ENCODE assay signal across 8 mouse cellular contexts in genomic region chr5:142384911-142385660, GRCm38 (mm10). TPM values are rescaled to one million over a fixed set of nuclear protein-coding genes. Genes with fewer than 3 reads are reported as not detected.
DNase-seq lines count a peak whose midpoint lies in the region; ATAC-seq and TF ChIP-seq lines count a peak whose summit lies in the region.

No protein-coding gene starts in this region.

- H3K36me3 ChIP-seq in lung, postnatal 0 days (ENCODE audit: insufficient read depth, low read length), result no peaks in the 10 kb centered on the region
- H3K36me3 ChIP-seq in forebrain, embryonic 13.5 days (ENCODE audit: poor library complexity, severe bottlenecking), result no peaks in the 10 kb centered on the region
- H3K36me3 ChIP-seq in hindbrain, embryonic 11.5 days (ENCODE audit: control insufficient read depth, insufficient read depth, low read length), result no peaks in the 10 kb centered on the region
- H3K36me3 ChIP-seq in midbrain, embryonic 13.5 days, result no peaks in the 10 kb centered on the region
- H3K36me3 ChIP-seq in stomach, embryonic 16.5 days (ENCODE audit: control insufficient read depth, insufficient read depth, low read length), result no peaks in the 10 kb centered on the region

- H3K9me3 ChIP-seq in lung, postnatal 0 days (ENCODE audit: low read length), result no peaks in the 10 kb centered on the region
- H3K9me3 ChIP-seq in forebrain, embryonic 13.5 days (replicated peaks), result no peaks in the 10 kb centered on the region
- H3K9me3 ChIP-seq in hindbrain, embryonic 11.5 days (ENCODE audit: control insufficient read depth, low read length), result no peaks in the 10 kb centered on the region
- H3K9me3 ChIP-seq in midbrain, embryonic 13.5 days, result no peaks in the 10 kb centered on the region
- no peaks in the 10 kb centered on the region for H3K9me3 ChIP-seq in stomach, embryonic 16.5 days (replicated peaks; ENCODE audit: control insufficient read depth, low read length)

- H3K4me1 ChIP-seq in lung, postnatal 0 days (ENCODE audit: insufficient read depth, low read depth, low read length), result 0 out of 2 replicates have a peak, but pooled peaks cover 9% of the 10 kb centered on the region
- peaks cover 41% of the 10 kb centered on the region for H3K4me1 ChIP-seq in forebrain, embryonic 13.5 days
- H3K4me1 ChIP-seq in hindbrain, embryonic 11.5 days (replicated peaks; ENCODE audit: control insufficient read depth, insufficient read depth, low read length), result peaks cover 14% of the 10 kb centered on the region
- H3K4me1 ChIP-seq in midbrain, embryonic 13.5 days (replicated peaks), result peaks cover 33% of the 10 kb centered on the region
- H3K4me1 ChIP-seq in stomach, embryonic 16.5 days (ENCODE audit: control insufficient read depth, insufficient read depth, low read length), result peaks cover 25% of the 10 kb centered on the region

- H3K27me3 ChIP-seq in lung, postnatal 0 days (replicated peaks; ENCODE audit: insufficient read depth, low read length), result no peaks in the 10 kb centered on the region
- H3K27me3 ChIP-seq in forebrain, embryonic 13.5 days, result no peaks in the 10 kb centered on the region
- no peaks in the 10 kb centered on the region for H3K27me3 ChIP-seq in hindbrain, embryonic 11.5 days (ENCODE audit: control insufficient read depth, insufficient read depth, low read length)
- H3K27me3 ChIP-seq in midbrain, embryonic 13.5 days, result no peaks in the 10 kb centered on the region
- no peaks in the 10 kb centered on the region for H3K27me3 ChIP-seq in stomach, embryonic 16.5 days (ENCODE audit: control insufficient read depth, insufficient read depth, low read length)

- H3K4me3 ChIP-seq in lung, postnatal 0 days (ENCODE audit: low read depth, low read length), result no peak overlapping the region
- no peak overlapping the region for H3K4me3 ChIP-seq in forebrain, embryonic 13.5 days
- H3K4me3 ChIP-seq in hindbrain, embryonic 11.5 days (ENCODE audit: low read depth, low read length), result no peak overlapping the region
- H3K4me3 ChIP-seq in midbrain, embryonic 13.5 days (replicated peaks), result no peak overlapping the region
- H3K4me3 ChIP-seq in stomach, embryonic 16.5 days (replicated peaks; ENCODE audit: low read length), result no peak overlapping the region

- TF ChIP-seq EP300 in lung, postnatal 0 days (IDR thresholded peaks at IDR 0.05), result no peak

- 45% methylated on average over 23 of the region's 23 CpGs for WGBS in lung, postnatal 0 days
- WGBS in forebrain, embryonic 13.5 days, result 14% methylated on average over 22 of the region's 23 CpGs
- 27% methylated on average over 23 of the region's 23 CpGs for WGBS in hindbrain, embryonic 11.5 days
- WGBS in midbrain, embryonic 13.5 days, result 19% methylated on average over 23 of the region's 23 CpGs
- 31% methylated on average over 22 of the region's 23 CpGs for WGBS in stomach, embryonic 16.5 days

- peak; percentile 11; the same call in 1 of the 2 replicates for ATAC-seq in lung, postnatal 0 days
- ATAC-seq in forebrain, embryonic 13.5 days, result no peak
- no peak; the same call in 1 of the 2 replicates for ATAC-seq in hindbrain, embryonic 11.5 days (ENCODE audit: low FRiP score)
- ATAC-seq in midbrain, embryonic 13.5 days, result no peak
- ATAC-seq in stomach, embryonic 16.5 days (ENCODE audit: insufficient read depth, low FRiP score), result no peak
- no peak for ATAC-seq in activated CD4-positive, CD25-positive, alpha-beta regulatory T cell, adult 4 months

- 0 out of 2 replicates have a peak overlapping the region, but pooled peaks have one; percentile 14 for H3K27ac ChIP-seq in lung, postnatal 0 days (ENCODE audit: low read length)
- peak overlapping the region; percentile 57; the same call in 1 of the 2 replicates for H3K27ac ChIP-seq in forebrain, embryonic 13.5 days
- peak overlapping the region; percentile 85 for H3K27ac ChIP-seq in hindbrain, embryonic 11.5 days (ENCODE audit: low read depth, low read length)
- peak overlapping the region; percentile 68 for H3K27ac ChIP-seq in midbrain, embryonic 13.5 days
- peak overlapping the region; percentile 74 for H3K27ac ChIP-seq in stomach, embryonic 16.5 days (ENCODE audit: low read length)

- no peak for TF ChIP-seq CTCF in lung, postnatal 0 days (IDR thresholded peaks at IDR 0.05)

- no peak overlapping the region for H3K4me2 ChIP-seq in lung, postnatal 0 days (replicated peaks; ENCODE audit: low read depth, low read length)
- H3K4me2 ChIP-seq in forebrain, embryonic 13.5 days, result peak overlapping the region; percentile 39
- H3K4me2 ChIP-seq in hindbrain, embryonic 11.5 days (replicated peaks; ENCODE audit: low read depth, low read length), result no peak overlapping the region; the same call in 1 of the 2 replicates
- H3K4me2 ChIP-seq in midbrain, embryonic 13.5 days (replicated peaks), result peak overlapping the region; percentile 29; the same call in 1 of the 2 replicates
- H3K4me2 ChIP-seq in stomach, embryonic 16.5 days (ENCODE audit: low read depth, low read length), result 0 out of 2 replicates have a peak overlapping the region, but pooled peaks have one; percentile 11

- no peak overlapping the region for H3K9ac ChIP-seq in lung, postnatal 0 days (replicated peaks; ENCODE audit: low read depth)
- H3K9ac ChIP-seq in forebrain, embryonic 13.5 days, result peak overlapping the region; percentile 45; the same call in 1 of the 2 replicates
- peak overlapping the region; percentile 17 for H3K9ac ChIP-seq in hindbrain, embryonic 11.5 days (ENCODE audit: low read depth, low read length)
- peak overlapping the region; percentile 48 for H3K9ac ChIP-seq in midbrain, embryonic 13.5 days (replicated peaks)
- peak overlapping the region; percentile 27; the same call in 1 of the 2 replicates for H3K9ac ChIP-seq in stomach, embryonic 16.5 days (ENCODE audit: low read length)

- DNase-seq in lung, postnatal 0 days (ENCODE audit: low spot score), result peak; percentile 55
- DNase-seq in lung, postnatal 25 days (ENCODE audit: low spot score), result no peak
- peak; percentile 61 for DNase-seq in hindbrain, embryonic 11.5 days (ENCODE audit: low spot score)
- DNase-seq in urinary bladder, postnatal 14 days (ENCODE audit: low spot score), result no peak

RNA-seq across cellular contexts. Expression of gene Foxk1, which starts 16.2 kb away (rescaled TPM):
- polyA plus RNA-seq in lung, postnatal 0 days (2015; fragmentation: Nextera tagmentation; extraction: Ambion mirVana), result 4.3 and 5.1 TPM in 2 replicates
- 3.1 and 3.3 TPM in 2 replicates for polyA plus RNA-seq in forebrain, embryonic 13.5 days (2015; fragmentation: Nextera tagmentation; extraction: Ambion mirVana)
- polyA plus RNA-seq in hindbrain, embryonic 11.5 days (2014; fragmentation: Nextera tagmentation; extraction: Ambion mirVana), result 4.0 and 4.1 TPM in 2 replicates
- polyA plus RNA-seq in midbrain, embryonic 13.5 days (2015; fragmentation: Nextera tagmentation; extraction: Ambion mirVana), result 4.8 and 5.1 TPM in 2 replicates
- polyA plus RNA-seq in stomach, embryonic 16.5 days (2015; fragmentation: Nextera tagmentation; extraction: Ambion mirVana), result 3.5 and 3.7 TPM in 2 replicates
- 10 to 100 TPM in 1 of 2 experiments, 1 to 10 TPM in 1; 9.4 to 13.3 TPM for polyA plus RNA-seq in activated CD4-positive, CD25-positive, alpha-beta regulatory T cell, adult 4 months (2017; shearing (Covaris generic))

Comparison
In these comparisons a context has a peak if more than half of its experiments do, and no peak if none do; other contexts are left out.
1. DNase-seq: peak in lung, postnatal 0 days (single experiment) and hindbrain, embryonic 11.5 days (single experiment); none in lung, postnatal 25 days (single experiment) and urinary bladder, postnatal 14 days (single experiment).
2. H3K27ac ChIP-seq: peak in every context shown above with its lines; median percentile 85 in hindbrain, embryonic 11.5 days; 74 in stomach, embryonic 16.5 days; 68 in midbrain, embryonic 13.5 days; 57 in forebrain, embryonic 13.5 days; 14 in lung, postnatal 0 days.
3. H3K4me2 ChIP-seq: peak in forebrain, embryonic 13.5 days (single experiment), midbrain, embryonic 13.5 days (single experiment) and stomach, embryonic 16.5 days (single experiment); none in lung, postnatal 0 days (single experiment) and hindbrain, embryonic 11.5 days (single experiment).